Mouse (Mus musculus): Measurements from ENCODE around the gene Dnmt3a. TPM values are rescaled to one million over a fixed set of nuclear protein-coding genes. Genes with fewer than 3 reads are reported as not detected.

Dnmt3a gene
- total RNA-seq, 2 experiments from 2014 or later = 99.8 to 116 TPM

DNA sequence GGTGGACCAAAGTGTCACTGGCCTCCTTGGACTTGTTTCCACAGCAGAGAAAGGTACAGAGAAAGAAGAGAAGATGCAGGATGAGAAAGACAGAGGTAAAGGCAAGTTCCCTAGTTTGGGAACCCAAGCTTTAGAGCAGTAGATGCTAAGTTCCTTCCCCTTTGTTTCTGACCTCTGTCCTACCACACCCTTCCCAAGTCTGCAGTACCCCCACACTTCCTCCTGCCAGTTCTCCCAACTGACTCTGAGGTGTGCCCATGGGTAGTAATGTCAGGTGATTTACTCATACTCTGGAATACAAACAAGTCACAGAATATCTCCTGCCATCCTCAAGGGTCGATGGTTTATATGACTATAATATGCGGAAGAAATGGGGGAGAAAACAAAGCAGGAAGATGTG, 29.8 kb upstream of the Dnmt3a start:
- H3K27ac ChIP-seq = no peak overlapping the region
- DNase-seq (ENCODE audit: extremely low spot score in 1 of 2, low spot score in 2 of 2) = no peak
- no peak overlapping the region for H3K4me3 ChIP-seq
- intact Hi-C loops (cut with DNase I) = no loop called here
- TF ChIP-seq CTCF (IDR thresholded peaks at IDR 0.05) = no peak

- TF ChIP-seq CTCF (IDR thresholded peaks at IDR 0.05) = no peak
These were observed 28.1 kb upstream of the Dnmt3a start for GRCm38 (mm10) chr12:3777682-3778081.

GRCm38 (mm10) chr12:3778286-3778685, 27.5 kb upstream of the Dnmt3a start:
- DNase-seq (ENCODE audit: extremely low spot score in 1 of 2, low spot score in 2 of 2) = no peak
- Histone ChIP-seq H3K4me3 (no peak overlapping the region), H3K27ac (peak overlapping the region; percentile 37; the same call in 1 of the 2 replicates)
- TF ChIP-seq CTCF (IDR thresholded peaks at IDR 0.05) = no peak
- intact Hi-C loops (cut with DNase I) = no loop called here

More at GRCm38 (mm10) chr12:3777682-3778081, 28.1 kb upstream of the Dnmt3a start:
- intact Hi-C loops (cut with DNase I) = no loop called here
- no peak overlapping the region for H3K4me3 ChIP-seq
- no peak overlapping the region for H3K27ac ChIP-seq
- no peak for DNase-seq (ENCODE audit: extremely low spot score in 1 of 2, low spot score in 2 of 2)

DNA sequence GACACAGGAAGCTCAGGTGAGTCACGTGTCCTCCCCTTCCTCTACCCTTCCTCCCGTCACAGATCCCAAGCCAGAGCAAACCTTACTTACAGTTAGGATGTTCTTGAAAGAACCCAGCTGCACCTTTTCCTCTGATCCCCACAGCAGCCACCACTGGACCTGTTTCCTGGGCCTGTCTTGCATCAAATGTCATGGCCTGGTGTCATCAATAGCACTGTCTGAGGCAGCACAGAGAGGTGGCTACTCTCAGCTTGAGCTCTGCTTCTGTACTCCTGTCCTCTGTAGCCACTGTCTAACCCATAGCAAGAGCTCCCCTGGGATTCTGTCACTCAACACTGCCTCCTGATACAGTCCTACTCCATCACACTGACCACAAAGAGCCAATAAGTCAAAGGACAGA, 26.2 kb upstream of the Dnmt3a start:
- intact Hi-C loops (cut with DNase I) = loop anchor here (5.0 kb wide), 1 partner anchor 82 kb away; no protein-coding TSS in a partner anchor
- H3K27ac ChIP-seq = peak overlapping the region; percentile 36; the same call in 1 of the 2 replicates
- no peak for DNase-seq (ENCODE audit: extremely low spot score in 1 of 2, low spot score in 2 of 2)
- no peak for TF ChIP-seq CTCF (IDR thresholded peaks at IDR 0.05)
- no peak overlapping the region for H3K4me3 ChIP-seq

GRCm38 (mm10) chr12:3780405-3780891, 25.4 kb upstream of the Dnmt3a start:
- DNase-seq (ENCODE audit: extremely low spot score in 1 of 2, low spot score in 2 of 2) = peak in 1 of 2 experiments; percentile 64
- peak overlapping the region; percentile 74 for H3K27ac ChIP-seq
- intact Hi-C loops (cut with DNase I) = loop anchor here (5.0 kb wide), 1 partner anchor 83 kb away; no protein-coding TSS in a partner anchor
- TF ChIP-seq CTCF (IDR thresholded peaks at IDR 0.05) = no peak
- H3K4me3 ChIP-seq = no peak overlapping the region

- intact Hi-C loops (cut with DNase I) = loop anchor here (5.0 kb wide), 1 partner anchor 84 kb away; no protein-coding TSS in a partner anchor
- TF ChIP-seq CTCF (IDR thresholded peaks at IDR 0.05) = no peak
- DNase-seq (ENCODE audit: extremely low spot score in 1 of 2, low spot score in 2 of 2) = peak in 1 of 2 experiments; percentile 36
- H3K27ac ChIP-seq = peak overlapping the region; percentile 89
- no peak overlapping the region for H3K4me3 ChIP-seq
These were observed 24.8 kb upstream of the Dnmt3a start for GRCm38 (mm10) chr12:3780931-3781471.

- peak; percentile 85 for TF ChIP-seq CTCF (IDR thresholded peaks at IDR 0.05)
- intact Hi-C loops (cut with DNase I) = loop anchor here (5.0 kb wide), 1 partner anchor 84 kb away; no protein-coding TSS in a partner anchor
- DNase-seq (ENCODE audit: extremely low spot score in 1 of 2, low spot score in 2 of 2) = peak; percentile 80 to 82
- H3K27ac ChIP-seq = peak overlapping the region; percentile 89
- H3K4me3 ChIP-seq = no peak overlapping the region
These were observed 24.3 kb upstream of the Dnmt3a start for GRCm38 (mm10) chr12:3781482-3781881.

- peak in 1 of 2 experiments; percentile 38 for DNase-seq (ENCODE audit: extremely low spot score in 1 of 2, low spot score in 2 of 2)
- no peak for TF ChIP-seq CTCF (IDR thresholded peaks at IDR 0.05)
- peak overlapping the region; percentile 37 for H3K27ac ChIP-seq
- intact Hi-C loops (cut with DNase I) = loop anchor here (2.0 to 5.0 kb wide), 2 partner anchors 51 to 86 kb away; no protein-coding TSS in a partner anchor
- no peak overlapping the region for H3K4me3 ChIP-seq
These were observed 22.5 kb upstream of the Dnmt3a start for GRCm38 (mm10) chr12:3783196-3783825.

GRCm38 (mm10) chr12:3784258-3784657, 21.5 kb upstream of the Dnmt3a start:
- intact Hi-C loops (cut with DNase I) = loop anchor here (5.0 kb wide), 1 partner anchor 87 kb away; no protein-coding TSS in a partner anchor
- TF ChIP-seq CTCF (IDR thresholded peaks at IDR 0.05) = no peak
- no peak for DNase-seq (ENCODE audit: extremely low spot score in 1 of 2, low spot score in 2 of 2)
- Histone ChIP-seq H3K4me3 (no peak overlapping the region), H3K27ac (no peak overlapping the region; the same call in 1 of the 2 replicates)

DNA sequence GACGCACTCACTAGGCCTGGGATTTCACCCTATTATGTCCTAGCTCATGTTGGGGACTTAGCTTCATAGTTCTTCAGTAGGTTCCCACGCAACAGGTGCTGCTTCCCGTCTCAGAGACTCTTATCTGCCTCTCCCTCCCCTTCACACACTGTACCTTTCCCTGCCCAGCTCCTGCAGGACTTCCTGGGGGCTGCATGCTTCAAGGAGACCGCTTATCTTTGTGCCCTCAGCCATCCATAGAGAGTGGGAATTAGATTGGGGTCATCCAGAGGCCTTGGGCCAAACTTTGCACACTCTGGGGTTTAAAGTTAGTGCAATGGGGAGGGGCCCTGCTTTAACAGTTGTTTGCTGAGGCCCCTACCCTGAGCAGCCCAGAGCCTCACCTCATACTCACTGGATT, 21.1 kb upstream of the Dnmt3a start:
- DNase-seq (ENCODE audit: extremely low spot score in 1 of 2, low spot score in 2 of 2) = no peak
- no peak for TF ChIP-seq CTCF (IDR thresholded peaks at IDR 0.05)
- intact Hi-C loops (cut with DNase I) = loop anchor here (5.0 kb wide), 1 partner anchor 87 kb away; no protein-coding TSS in a partner anchor
- H3K4me3 ChIP-seq = no peak overlapping the region
- no peak overlapping the region for H3K27ac ChIP-seq

- DNase-seq (ENCODE audit: extremely low spot score in 1 of 2, low spot score in 2 of 2) = no peak
- Histone ChIP-seq H3K4me3 (no peak overlapping the region), H3K27ac (no peak overlapping the region)
- no peak for TF ChIP-seq CTCF (IDR thresholded peaks at IDR 0.05)
- intact Hi-C loops (cut with DNase I) = no loop called here
These were observed 18.8 kb upstream of the Dnmt3a start for GRCm38 (mm10) chr12:3787041-3787440.

- Histone ChIP-seq H3K4me3 (no peak overlapping the region), H3K27ac (no peak overlapping the region)
- no peak for TF ChIP-seq CTCF (IDR thresholded peaks at IDR 0.05)
- intact Hi-C loops (cut with DNase I) = no loop called here
- no peak for DNase-seq (ENCODE audit: extremely low spot score in 1 of 2, low spot score in 2 of 2)
These were observed 18.3 kb upstream of the Dnmt3a start for GRCm38 (mm10) chr12:3787541-3787940.

Measured in left cerebral cortex, adult 2 months (tissue).